Mouse (Mus musculus): ENCODE measurements around the gene Clcn1. TPM values are rescaled to one million over a fixed set of nuclear protein-coding genes. Genes with fewer than 3 reads are reported as not detected.

Clcn1 gene
- polyA plus RNA-seq, 1 experiment from 2014 or later, result 0.67 TPM

- Histone ChIP-seq H3K4me1 (peaks cover 69% of the 10 kb centered on the region), H3K9me3 (no peaks in the 10 kb centered on the region), H3K4me3 (peak overlapping the region; percentile 94), H3K27ac (replicated peaks) (peak overlapping the region; percentile 100), H3K27me3 (replicated peaks) (no peaks in the 10 kb centered on the region), H3K9ac (peak overlapping the region; percentile 100), H3K4me2 (peak overlapping the region; percentile 98), H3K36me3 (peaks cover 55% of the 10 kb centered on the region)
- WGBS, result 42% methylated on average over 7 of the region's 7 CpGs
- no peak for ATAC-seq (ENCODE audit: extremely low read depth, insufficient number of reproducible peaks, low FRiP score, low TSS enrichment)
These were observed 65.4 kb downstream of the Clcn1 start for GRCm38 (mm10) chr6:42351776-42352485.

DNA sequence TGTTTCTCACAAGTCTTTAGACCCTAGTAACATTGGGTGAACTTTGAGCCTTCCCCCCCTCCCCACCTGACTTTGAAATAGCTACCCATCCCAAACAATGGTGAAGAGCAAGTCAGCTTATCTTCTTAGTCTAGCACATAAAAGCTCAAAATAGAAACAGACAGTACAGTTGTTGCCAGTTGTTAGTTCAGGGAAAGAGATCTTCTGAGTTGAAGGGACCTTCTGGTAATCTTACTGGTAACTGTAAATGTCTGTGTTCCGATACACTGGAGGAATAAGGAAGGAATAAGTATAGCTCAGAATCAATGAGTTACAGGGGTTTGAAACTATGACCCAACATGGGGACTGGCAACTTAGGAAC lies 66.0 kb downstream of the Clcn1 start:
- peaks cover 60% of the 10 kb centered on the region for H3K36me3 ChIP-seq
- WGBS, result 61% methylated on average over 1 of the region's 1 CpGs
- peak overlapping the region; percentile 100 for H3K9ac ChIP-seq

DNA sequence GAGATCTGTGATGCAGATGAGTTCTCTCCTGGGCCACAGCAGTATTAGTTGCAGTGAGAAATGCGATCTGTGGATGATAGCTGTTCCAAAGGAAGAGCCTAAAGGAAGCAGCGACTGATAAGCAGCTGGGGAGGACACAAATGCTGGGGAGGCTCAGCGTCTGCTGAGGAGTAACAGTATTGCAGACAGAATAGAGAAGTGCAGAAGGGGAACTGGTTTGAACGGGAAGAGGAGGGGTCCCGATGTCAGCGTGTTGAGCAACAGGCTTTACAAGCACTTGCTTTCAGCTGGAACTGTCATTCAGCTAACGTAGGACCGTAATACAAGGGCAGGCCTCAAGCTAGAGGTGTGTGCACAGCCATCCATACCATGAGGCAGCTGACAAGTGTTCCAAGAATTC lies 66.7 kb downstream of the Clcn1 start:
- H3K4me3 ChIP-seq, result peak overlapping the region; percentile 94
- peaks cover 67% of the 10 kb centered on the region for H3K36me3 ChIP-seq
- peaks cover 81% of the 10 kb centered on the region for H3K4me1 ChIP-seq
- H3K27me3 ChIP-seq (replicated peaks), result no peaks in the 10 kb centered on the region
- peak overlapping the region; percentile 100 for H3K9ac ChIP-seq
- H3K27ac ChIP-seq (replicated peaks), result peak overlapping the region; percentile 100
- H3K4me2 ChIP-seq, result peak overlapping the region; percentile 98
- H3K9me3 ChIP-seq, result no peaks in the 10 kb centered on the region
- no peak for ATAC-seq (ENCODE audit: extremely low read depth, insufficient number of reproducible peaks, low FRiP score, low TSS enrichment)
- WGBS, result 23% methylated on average over 8 of the region's 8 CpGs

More for the DNA sequence above, 66.0 kb downstream of the Clcn1 start:
- peak overlapping the region; percentile 98 for H3K4me2 ChIP-seq
- peaks cover 75% of the 10 kb centered on the region for H3K4me1 ChIP-seq
- no peak for ATAC-seq (ENCODE audit: extremely low read depth, insufficient number of reproducible peaks, low FRiP score, low TSS enrichment)
- H3K4me3 ChIP-seq, result peak overlapping the region; percentile 94
- peak overlapping the region; percentile 100 for H3K27ac ChIP-seq (replicated peaks)
- H3K27me3 ChIP-seq (replicated peaks), result no peaks in the 10 kb centered on the region
- H3K9me3 ChIP-seq, result no peaks in the 10 kb centered on the region

GRCm38 (mm10) chr6:42354076-42355019 lies 67.9 kb downstream of the Clcn1 start:
- Histone ChIP-seq H3K36me3 (peaks cover 79% of the 10 kb centered on the region), H3K4me3 (peak overlapping the region; percentile 94), H3K27ac (replicated peaks) (peak overlapping the region; percentile 100), H3K4me2 (peak overlapping the region; percentile 98), H3K27me3 (replicated peaks) (no peaks in the 10 kb centered on the region), H3K4me1 (peaks cover 86% of the 10 kb centered on the region), H3K9me3 (no peaks in the 10 kb centered on the region), H3K9ac (peak overlapping the region; percentile 100)
- WGBS, result 15% methylated on average over 11 of the region's 11 CpGs
- ATAC-seq (ENCODE audit: extremely low read depth, insufficient number of reproducible peaks, low FRiP score, low TSS enrichment), result no peak

GRCm38 (mm10) chr6:42355366-42355765 lies 68.9 kb downstream of the Clcn1 start:
- peak overlapping the region; percentile 100; the same call in 1 of the 2 replicates for H3K27ac ChIP-seq (replicated peaks)
- H3K4me2 ChIP-seq, result peak overlapping the region; percentile 98
- peaks cover 89% of the 10 kb centered on the region for H3K36me3 ChIP-seq
- H3K9me3 ChIP-seq, result no peaks in the 10 kb centered on the region
- peak overlapping the region; percentile 100 for H3K9ac ChIP-seq
- no peaks in the 10 kb centered on the region for H3K27me3 ChIP-seq (replicated peaks)
- peak overlapping the region; percentile 94 for H3K4me3 ChIP-seq
- ATAC-seq (ENCODE audit: extremely low read depth, insufficient number of reproducible peaks, low FRiP score, low TSS enrichment), result no peak
- WGBS, result 88% methylated on average over 6 of the region's 6 CpGs
- peaks cover 96% of the 10 kb centered on the region for H3K4me1 ChIP-seq

GRCm38 (mm10) chr6:42355794-42356600 lies 69.5 kb downstream of the Clcn1 start:
- Histone ChIP-seq H3K4me3 (no peak overlapping the region), H3K4me1 (peaks cover 100% of the 10 kb centered on the region), H3K36me3 (peaks cover 94% of the 10 kb centered on the region), H3K9me3 (no peaks in the 10 kb centered on the region), H3K27ac (replicated peaks) (peak overlapping the region; percentile 100; the same call in 1 of the 2 replicates), H3K27me3 (replicated peaks) (no peaks in the 10 kb centered on the region), H3K9ac (peak overlapping the region; percentile 100; the same call in 1 of the 2 replicates), H3K4me2 (peak overlapping the region; percentile 98)
- ATAC-seq (ENCODE audit: extremely low read depth, insufficient number of reproducible peaks, low FRiP score, low TSS enrichment), result no peak
- 89% methylated on average over 13 of the region's 13 CpGs for WGBS

DNA sequence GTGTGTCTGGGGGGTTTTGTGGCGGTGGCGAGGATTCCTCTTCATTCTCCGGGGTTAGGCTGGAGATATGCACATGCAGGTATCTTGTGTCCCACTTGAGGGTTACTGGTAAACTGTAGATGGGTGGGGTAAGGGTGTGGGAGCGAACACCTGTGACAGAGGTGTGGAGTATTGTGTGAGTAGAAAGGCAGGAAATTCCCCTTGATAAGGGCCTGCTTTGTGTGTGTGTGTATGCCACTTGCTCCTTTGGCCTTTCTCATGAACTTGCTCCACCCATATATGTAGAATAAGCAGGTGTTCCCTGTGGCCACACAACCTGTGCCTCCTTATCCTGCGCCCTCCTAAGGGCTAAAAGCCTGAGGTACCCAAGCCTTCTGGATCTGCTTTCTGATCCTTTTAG lies 70.4 kb downstream of the Clcn1 start:
- 88% methylated on average over 5 of the region's 5 CpGs for WGBS
- no peak for ATAC-seq (ENCODE audit: extremely low read depth, insufficient number of reproducible peaks, low FRiP score, low TSS enrichment)
- Histone ChIP-seq H3K9me3 (no peaks in the 10 kb centered on the region), H3K4me1 (peaks cover 100% of the 10 kb centered on the region), H3K4me3 (no peak overlapping the region), H3K27ac (replicated peaks) (peak overlapping the region; percentile 55; the same call in 1 of the 2 replicates), H3K27me3 (replicated peaks) (no peaks in the 10 kb centered on the region), H3K36me3 (peaks cover 92% of the 10 kb centered on the region), H3K9ac (peak overlapping the region; percentile 62; the same call in 1 of the 2 replicates), H3K4me2 (no peak overlapping the region)

DNA sequence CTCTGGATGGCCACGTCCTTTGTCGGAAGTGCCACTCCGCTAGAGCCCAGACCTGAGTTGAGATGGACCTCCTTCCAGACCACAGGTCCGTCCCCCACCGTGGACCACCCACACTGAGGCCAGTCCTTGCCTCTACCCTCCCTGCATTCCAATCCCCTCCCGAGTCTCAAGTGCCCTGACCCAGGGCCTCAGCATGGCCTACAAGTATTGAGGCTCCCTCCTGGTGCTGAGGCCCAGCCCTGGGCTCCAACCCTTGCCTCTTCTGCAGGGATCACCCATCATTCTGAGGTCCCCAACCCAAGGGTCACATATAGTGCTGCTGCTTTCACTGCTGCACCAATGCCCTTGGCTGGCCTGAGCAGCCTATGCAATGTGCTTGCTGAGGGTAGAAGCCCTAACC lies 71.4 kb downstream of the Clcn1 start:
- H3K9me3 ChIP-seq, result no peaks in the 10 kb centered on the region
- H3K9ac ChIP-seq, result peak overlapping the region; percentile 62; the same call in 1 of the 2 replicates
- 51% methylated on average over 6 of the region's 6 CpGs for WGBS
- peaks cover 100% of the 10 kb centered on the region for H3K4me1 ChIP-seq
- H3K4me2 ChIP-seq, result no peak overlapping the region
- no peaks in the 10 kb centered on the region for H3K27me3 ChIP-seq (replicated peaks)
- peaks cover 82% of the 10 kb centered on the region for H3K36me3 ChIP-seq
- ATAC-seq (ENCODE audit: extremely low read depth, insufficient number of reproducible peaks, low FRiP score, low TSS enrichment), result no peak
- H3K27ac ChIP-seq (replicated peaks), result peak overlapping the region; percentile 55
- H3K4me3 ChIP-seq, result no peak overlapping the region

GRCm38 (mm10) chr6:42358901-42359300 lies 72.4 kb downstream of the Clcn1 start:
- peak overlapping the region; percentile 52 for H3K9ac ChIP-seq
- peak overlapping the region; percentile 9; the same call in 1 of the 2 replicates for H3K4me2 ChIP-seq
- peaks cover 100% of the 10 kb centered on the region for H3K4me1 ChIP-seq
- H3K27ac ChIP-seq (replicated peaks), result peak overlapping the region; percentile 93
- H3K36me3 ChIP-seq, result peaks cover 75% of the 10 kb centered on the region
- no peaks in the 10 kb centered on the region for H3K9me3 ChIP-seq
- ATAC-seq (ENCODE audit: extremely low read depth, insufficient number of reproducible peaks, low FRiP score, low TSS enrichment), result no peak
- 69% methylated on average over 12 of the region's 12 CpGs for WGBS
- no peak overlapping the region for H3K4me3 ChIP-seq
- no peaks in the 10 kb centered on the region for H3K27me3 ChIP-seq (replicated peaks)

DNA sequence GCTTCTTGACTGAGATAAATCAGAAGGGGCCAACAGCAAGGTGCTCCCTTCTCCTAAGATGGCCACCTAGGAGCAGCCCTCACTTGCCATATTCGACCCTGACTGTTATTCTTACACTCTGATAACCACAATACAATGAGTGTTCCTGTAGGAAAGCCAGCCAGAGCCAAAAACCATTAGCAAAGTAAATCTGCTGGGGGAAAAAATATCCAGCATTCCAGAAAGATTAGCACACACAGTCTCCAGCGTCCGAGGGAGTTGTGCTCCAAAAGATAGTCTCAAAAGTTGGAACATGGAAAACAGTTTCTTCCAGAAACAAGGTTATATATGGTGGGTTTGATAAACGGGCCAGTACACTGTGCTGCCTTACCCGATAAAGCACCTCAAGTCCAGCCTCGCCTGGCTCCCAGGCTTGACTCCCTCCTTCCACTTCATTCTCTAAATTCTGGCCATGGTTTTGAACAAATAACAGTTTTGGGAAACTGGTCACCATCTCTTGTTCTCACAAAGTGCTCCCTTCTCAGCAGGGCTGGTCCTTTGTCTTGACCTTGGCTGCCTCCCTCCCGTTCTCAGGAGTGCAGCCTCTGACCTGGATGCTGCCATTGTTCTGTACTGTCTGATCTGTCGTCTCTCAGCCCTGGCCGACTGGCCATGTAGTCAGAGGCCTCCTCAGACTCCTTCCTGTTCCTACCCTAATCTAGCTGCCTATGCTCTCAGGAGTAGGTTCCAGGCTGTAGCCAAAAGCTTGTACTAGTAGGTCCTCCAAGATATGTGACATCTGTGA lies 73.1 kb downstream of the Clcn1 start:
- peaks cover 74% of the 10 kb centered on the region for H3K36me3 ChIP-seq
- ATAC-seq (ENCODE audit: extremely low read depth, insufficient number of reproducible peaks, low FRiP score, low TSS enrichment), result no peak

More for the DNA sequence above, 73.1 kb downstream of the Clcn1 start:
- Histone ChIP-seq H3K27me3 (replicated peaks) (no peaks in the 10 kb centered on the region), H3K4me3 (no peak overlapping the region), H3K4me2 (peak overlapping the region; percentile 9; the same call in 1 of the 2 replicates), H3K27ac (replicated peaks) (peak overlapping the region; percentile 93), H3K4me1 (peaks cover 96% of the 10 kb centered on the region), H3K9ac (peak overlapping the region; percentile 33; the same call in 1 of the 2 replicates), H3K9me3 (no peaks in the 10 kb centered on the region)
- WGBS, result 30% methylated on average over 9 of the region's 9 CpGs
